ENCODE assay signal across 9 mouse cellular contexts in the genomic region with DNA sequence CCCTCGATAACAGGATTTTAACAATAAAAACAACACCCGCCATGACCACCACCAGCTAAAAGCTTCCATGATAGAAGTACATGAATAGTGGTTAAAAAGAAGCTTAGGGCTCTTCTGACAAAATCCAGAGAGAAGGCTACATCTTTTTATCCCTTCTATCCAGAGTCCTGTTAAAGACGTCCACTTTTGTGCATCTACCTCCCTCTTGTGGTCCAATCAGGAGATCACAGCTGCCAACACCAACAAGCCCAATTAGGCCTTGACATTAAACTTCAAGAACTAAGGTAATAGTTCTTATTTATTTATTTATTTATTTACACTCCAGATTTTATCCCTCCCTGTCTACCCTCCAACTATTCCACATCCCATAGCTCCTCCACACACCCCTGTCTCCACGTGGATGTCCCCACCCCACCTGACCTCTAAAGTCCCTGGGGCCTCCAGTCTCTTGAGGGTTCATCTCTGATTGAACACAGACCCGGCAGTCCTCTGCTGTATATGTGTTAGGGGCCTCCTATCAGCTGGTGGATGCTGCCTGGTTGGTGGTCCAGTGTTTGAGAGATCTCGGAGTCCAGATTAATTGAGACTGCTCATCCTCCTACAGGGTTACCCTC. TPM values are rescaled to one million over a fixed set of nuclear protein-coding genes. Genes with fewer than 3 reads are reported as not detected.
A peak's percentile ranks its signal among the peaks of the same experiment; 100 is the strongest.
DNase-seq lines count a peak whose midpoint lies in the region; ATAC-seq and TF ChIP-seq lines count a peak whose summit lies in the region.
"Had no signal": no experiment of that assay in that cellular context is flagged by ENCODE, and none has a peak within 500 bp of the region (broad histone marks: within the 10 kb centered on the region; RNA-seq: fewer than 3 reads in every experiment).

No protein-coding gene starts in this region.

- peak; percentile 13 for DNase-seq in ovary, adult 18-20 months (ENCODE audit: low spot score)
- no peak for DNase-seq in ovary, postnatal 10 days (ENCODE audit: low spot score)
- peak; percentile 45 to 83 for DNase-seq in adrenal gland, adult (ENCODE audit: inconsistent age in 2 of 2, low spot score in 1 of 2)
- peak; percentile 77 for DNase-seq in embryo, embryonic 10.5 days (ENCODE audit: low spot score)
- peak; percentile 56 for DNase-seq in induced T-regulatory cell, adult 2 months (ENCODE audit: low read depth)
- DNase-seq in limb, embryonic 14.5 days (ENCODE audit: low spot score), result peak; percentile 65
- DNase-seq in thymus, postnatal 36 days, result no peak

- H3K9ac ChIP-seq in limb, embryonic 14.5 days (ENCODE audit: low read depth, low read length, severe bottlenecking), result no peak overlapping the region
- no peak overlapping the region for H3K9ac ChIP-seq in neural tube, embryonic 14.5 days (replicated peaks; ENCODE audit: low read depth, low read length)

- H3K36me3 ChIP-seq in limb, embryonic 14.5 days (ENCODE audit: control insufficient read depth, insufficient read depth, low read length), result no peaks in the 10 kb centered on the region
- H3K36me3 ChIP-seq in neural tube, embryonic 14.5 days (ENCODE audit: control insufficient read depth, insufficient read depth, low read length), result no peaks in the 10 kb centered on the region

- TF ChIP-seq POLR2A in limb, embryonic 14.5 days (IDR thresholded peaks at IDR 0.05; ENCODE audit: borderline replicate concordance, extremely low read depth, insufficient read depth, insufficient read length), result no peak

- no peak overlapping the region for H3K27ac ChIP-seq in limb, embryonic 14.5 days (replicated peaks; ENCODE audit: low read depth, low read length)
- no peak overlapping the region for H3K27ac ChIP-seq in neural tube, embryonic 14.5 days (ENCODE audit: low read depth, low read length)

- 41% methylated on average over 6 of the region's 6 CpGs for WGBS in limb, embryonic 14.5 days
- 56% methylated on average over 6 of the region's 6 CpGs for WGBS in neural tube, embryonic 14.5 days

- no peak for ATAC-seq in limb, embryonic 14.5 days (ENCODE audit: low FRiP score, low read depth)
- peak; percentile 66; the same call in 1 of the 2 replicates for ATAC-seq in neural tube, embryonic 14.5 days (ENCODE audit: low read depth)

- no peaks in the 10 kb centered on the region for H3K9me3 ChIP-seq in limb, embryonic 14.5 days (ENCODE audit: control insufficient read depth, low read length)
- no peaks in the 10 kb centered on the region for H3K9me3 ChIP-seq in neural tube, embryonic 14.5 days (ENCODE audit: control insufficient read depth, low read length)

- no peak overlapping the region for H3K4me2 ChIP-seq in limb, embryonic 14.5 days (replicated peaks; ENCODE audit: low read depth, low read length, severe bottlenecking)
- no peak overlapping the region for H3K4me2 ChIP-seq in neural tube, embryonic 14.5 days (ENCODE audit: low read depth, low read length)

- H3K4me1 ChIP-seq in limb, embryonic 14.5 days (ENCODE audit: control insufficient read depth, insufficient read depth, low read length), result no peaks in the 10 kb centered on the region
- H3K4me1 ChIP-seq in neural tube, embryonic 14.5 days (ENCODE audit: control insufficient read depth, insufficient read depth, low read length), result no peaks in the 10 kb centered on the region

- H3K27me3 ChIP-seq in limb, embryonic 14.5 days (ENCODE audit: control insufficient read depth, insufficient read depth, low read length), result no peaks in the 10 kb centered on the region
- H3K27me3 ChIP-seq in neural tube, embryonic 14.5 days (ENCODE audit: control insufficient read depth, insufficient read depth, low read length), result no peaks in the 10 kb centered on the region

- H3K4me3 ChIP-seq in limb, embryonic 14.5 days (replicated peaks; ENCODE audit: low read length), result no peak overlapping the region
- H3K4me3 ChIP-seq in neural tube, embryonic 14.5 days (ENCODE audit: low read depth, low read length), result no peak overlapping the region
- H3K4me3 ChIP-seq: erythroblast, embryonic 14.5 days had no signal

RNA-seq across cellular contexts. Expression of gene Nrd1, which starts 23.9 kb away (rescaled TPM):
- 114 and 133 TPM in 2 replicates for polyA plus RNA-seq in limb, embryonic 14.5 days (2012; rRNA removed)
- 50.1 and 50.6 TPM in 2 replicates for polyA plus RNA-seq in limb, embryonic 14.5 days (2014; fragmentation: Nextera tagmentation; extraction: Ambion mirVana)
- 67.4 and 72.6 TPM in 2 replicates for polyA plus RNA-seq in neural tube, embryonic 14.5 days (2014; fragmentation: Nextera tagmentation; extraction: Ambion mirVana)

Comparison
In these comparisons a context has a peak if more than half of its experiments do, and no peak if none do; other contexts are left out.
1. DNase-seq: peak in ovary, adult 18-20 months (single experiment), adrenal gland, adult (2 of 2), embryo, embryonic 10.5 days (single experiment), induced T-regulatory cell, adult 2 months (single experiment) and limb, embryonic 14.5 days (single experiment); none in ovary, postnatal 10 days (single experiment) and thymus, postnatal 36 days (0 of 2).